Mouse (Mus musculus): Measurements from ENCODE around the gene BC052040. TPM values are rescaled to one million over a fixed set of nuclear protein-coding genes. Genes with fewer than 3 reads are reported as not detected.

BC052040 gene
- polyA plus RNA-seq, 1 experiment from 2014 or later: 9.6 TPM

DNA sequence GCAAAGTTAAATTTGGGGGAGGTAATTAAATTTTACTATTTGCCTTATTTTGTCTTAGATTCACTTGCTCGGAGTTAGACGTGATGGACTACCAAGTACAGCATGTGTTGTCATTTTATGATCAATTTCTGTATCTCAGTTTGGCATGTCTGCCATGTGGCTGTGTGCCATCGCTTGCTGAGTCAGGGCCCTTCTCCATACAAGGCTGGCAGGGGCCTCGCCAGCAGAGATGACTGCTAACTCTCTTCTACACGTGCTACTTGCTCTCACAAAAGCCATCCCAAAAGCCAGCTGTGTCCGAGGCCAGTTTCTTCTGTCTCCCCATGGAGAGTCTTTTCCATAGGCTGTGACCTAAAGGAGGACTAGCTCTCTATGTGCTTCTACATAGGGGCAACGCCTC, 160.5 kb downstream of the BC052040 start:
- H3K27me3 ChIP-seq: no peaks in the 10 kb centered on the region
- no peak overlapping the region for H3K9ac ChIP-seq
- ATAC-seq (ENCODE audit: insufficient number of reproducible peaks, low FRiP score, low TSS enrichment, low read depth): no peak
- no peaks in the 10 kb centered on the region for H3K36me3 ChIP-seq
- WGBS: 53% methylated on average over 7 of the region's 7 CpGs
- H3K4me2 ChIP-seq: no peak overlapping the region
- peaks cover 3% of the 10 kb centered on the region; the same call in 1 of the 2 replicates for H3K4me1 ChIP-seq
- H3K27ac ChIP-seq: no peak overlapping the region
- no peaks in the 10 kb centered on the region for H3K9me3 ChIP-seq
- H3K4me3 ChIP-seq: no peak overlapping the region

DNA sequence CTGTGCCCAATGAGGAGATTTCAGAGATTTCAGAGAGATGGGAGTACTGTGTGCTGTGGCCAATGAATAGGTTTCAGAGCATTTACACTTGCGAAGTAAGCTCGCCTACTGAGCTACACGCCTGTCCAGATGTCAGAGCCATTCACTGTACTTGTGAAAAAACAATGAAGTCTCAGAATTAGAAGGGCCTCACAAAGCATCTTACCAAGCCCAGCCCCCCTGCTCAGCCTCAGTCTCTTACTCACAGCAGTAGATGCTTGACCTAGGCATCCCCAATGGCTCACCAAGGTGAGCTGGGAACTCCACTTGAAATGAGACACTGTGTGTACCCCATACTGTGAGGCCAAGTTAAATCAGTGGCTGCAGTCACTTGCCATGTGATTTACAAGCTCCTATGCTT, 166.1 kb downstream of the BC052040 start:
- no peak overlapping the region for H3K9ac ChIP-seq
- H3K9me3 ChIP-seq: no peaks in the 10 kb centered on the region
- no peak overlapping the region for H3K27ac ChIP-seq
- 0 out of 2 replicates have a peak, but pooled peaks cover 7% of the 10 kb centered on the region for H3K4me1 ChIP-seq
- H3K27me3 ChIP-seq: no peaks in the 10 kb centered on the region
- WGBS: 79% methylated on average over 3 of the region's 3 CpGs
- H3K36me3 ChIP-seq: no peaks in the 10 kb centered on the region
- H3K4me2 ChIP-seq: no peak overlapping the region
- no peak for ATAC-seq (ENCODE audit: insufficient number of reproducible peaks, low FRiP score, low TSS enrichment, low read depth)
- no peak overlapping the region for H3K4me3 ChIP-seq

DNA sequence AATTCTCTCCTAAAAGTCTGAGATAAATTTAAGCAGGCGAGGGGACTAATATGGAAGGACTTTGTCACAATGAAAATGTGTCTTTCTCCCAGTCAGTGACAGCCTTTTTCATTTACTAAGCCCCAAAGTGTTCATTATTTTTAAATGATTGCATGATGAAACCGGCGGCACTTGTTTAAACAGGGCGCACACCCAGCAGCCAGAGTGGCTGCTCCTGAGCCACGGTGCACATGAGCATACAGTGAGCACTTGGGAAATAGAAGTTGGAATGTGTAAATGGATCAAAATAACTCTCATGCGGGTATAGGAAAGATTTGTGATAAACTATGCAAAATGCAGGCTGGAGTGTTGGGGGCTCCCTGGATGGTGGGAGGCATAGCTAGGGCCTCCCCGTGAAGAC, 169.7 kb downstream of the BC052040 start:
- 50% methylated on average over 7 of the region's 7 CpGs for WGBS
- H3K4me2 ChIP-seq: no peak overlapping the region
- no peak overlapping the region for H3K27ac ChIP-seq
- H3K27me3 ChIP-seq: no peaks in the 10 kb centered on the region
- no peak overlapping the region for H3K9ac ChIP-seq
- 0 out of 2 replicates have a peak, but pooled peaks cover 7% of the 10 kb centered on the region for H3K4me1 ChIP-seq
- H3K9me3 ChIP-seq: no peaks in the 10 kb centered on the region
- no peak for ATAC-seq (ENCODE audit: insufficient number of reproducible peaks, low FRiP score, low TSS enrichment, low read depth)
- no peaks in the 10 kb centered on the region for H3K36me3 ChIP-seq
- no peak overlapping the region for H3K4me3 ChIP-seq

DNA sequence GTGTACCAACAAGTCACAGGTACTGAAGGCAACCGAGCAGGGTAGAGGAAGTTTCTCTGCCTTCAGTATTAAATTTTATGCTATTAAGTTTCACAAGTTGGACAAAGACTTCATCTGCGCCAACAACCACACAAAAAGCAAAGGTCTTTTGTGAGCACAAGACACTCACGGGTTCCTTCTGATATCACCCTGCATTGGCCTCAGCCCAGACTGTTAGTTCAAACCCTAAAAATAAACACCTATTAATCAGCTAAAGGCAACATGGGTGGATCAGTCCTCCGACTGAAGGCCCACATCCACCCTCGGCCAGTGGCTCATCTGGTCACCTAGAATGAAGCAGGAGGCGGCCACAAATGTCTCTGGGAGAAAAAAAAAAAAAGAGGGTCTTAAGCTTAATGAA, 176.2 kb downstream of the BC052040 start:
- Histone ChIP-seq H3K4me3 (no peak overlapping the region), H3K9ac (no peak overlapping the region), H3K36me3 (no peaks in the 10 kb centered on the region), H3K27me3 (no peaks in the 10 kb centered on the region), H3K9me3 (no peaks in the 10 kb centered on the region), H3K4me2 (no peak overlapping the region), H3K27ac (no peak overlapping the region), H3K4me1 (no peaks in the 10 kb centered on the region)
- no peak for ATAC-seq (ENCODE audit: insufficient number of reproducible peaks, low FRiP score, low TSS enrichment, low read depth)
- WGBS: 54% methylated on average over 6 of the region's 6 CpGs

DNA sequence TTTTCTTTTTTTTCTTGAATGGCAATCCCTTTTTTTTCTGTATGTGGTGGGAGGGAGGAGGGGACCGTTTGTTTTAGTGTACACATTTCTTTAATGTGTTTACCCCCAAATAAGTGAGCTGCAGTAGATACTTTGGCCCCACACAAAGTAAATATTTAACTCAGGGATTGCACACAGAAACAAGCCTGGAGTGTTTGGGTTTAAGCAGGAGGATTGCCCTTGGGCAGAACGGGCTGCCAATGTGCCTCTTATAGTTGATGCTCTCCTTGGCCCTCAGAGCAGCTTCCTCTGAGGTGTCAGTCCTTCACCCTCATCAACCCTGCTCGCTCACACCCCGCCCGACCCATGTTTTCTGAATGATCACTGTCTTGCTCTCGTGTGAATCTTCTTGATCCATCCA, 177.0 kb downstream of the BC052040 start:
- H3K36me3 ChIP-seq: no peaks in the 10 kb centered on the region
- H3K27ac ChIP-seq: no peak overlapping the region
- H3K27me3 ChIP-seq: no peaks in the 10 kb centered on the region
- WGBS: 70% methylated on average over 6 of the region's 6 CpGs
- no peak for ATAC-seq (ENCODE audit: insufficient number of reproducible peaks, low FRiP score, low TSS enrichment, low read depth)
- H3K4me1 ChIP-seq: no peaks in the 10 kb centered on the region
- no peak overlapping the region for H3K4me2 ChIP-seq
- no peak overlapping the region for H3K4me3 ChIP-seq
- no peaks in the 10 kb centered on the region for H3K9me3 ChIP-seq
- H3K9ac ChIP-seq: no peak overlapping the region

DNA sequence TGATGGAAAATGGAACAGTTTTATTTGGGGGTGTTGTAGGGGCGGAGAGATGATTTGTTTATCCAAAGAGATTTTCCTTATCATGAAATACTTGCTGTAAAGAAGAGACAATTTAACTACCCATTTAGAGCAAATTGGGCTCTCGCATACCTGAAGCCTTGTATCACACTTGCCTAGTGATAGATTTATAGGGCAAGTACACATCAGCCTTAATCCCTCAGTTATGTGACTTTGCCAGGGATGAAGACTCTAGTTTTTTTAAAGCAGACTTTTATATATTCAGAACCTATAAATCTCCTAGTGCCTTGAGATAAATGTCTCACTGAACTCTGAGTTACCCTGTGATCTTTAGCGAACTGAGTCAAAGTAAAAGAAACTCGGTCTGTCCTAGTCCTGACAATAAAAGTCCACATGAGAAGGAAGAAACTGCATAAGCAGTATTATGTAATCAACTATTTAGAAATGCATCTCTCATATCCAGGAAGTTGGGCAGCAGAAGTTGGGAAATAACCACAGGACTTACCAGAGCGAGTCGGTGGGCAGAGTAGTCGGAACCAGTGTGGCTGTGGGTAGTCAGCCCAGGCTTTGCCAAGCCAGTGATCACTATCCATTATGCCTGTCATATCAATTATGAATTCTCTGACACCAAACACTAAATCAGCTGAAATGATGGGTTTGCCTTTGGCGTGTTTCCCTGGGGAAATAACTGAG, 183.2 kb downstream of the BC052040 start:
- Histone ChIP-seq H3K36me3 (no peaks in the 10 kb centered on the region), H3K9ac (no peak overlapping the region), H3K4me1 (no peaks in the 10 kb centered on the region), H3K27ac (no peak overlapping the region), H3K27me3 (no peaks in the 10 kb centered on the region), H3K4me2 (no peak overlapping the region), H3K9me3 (no peaks in the 10 kb centered on the region), H3K4me3 (no peak overlapping the region)
- WGBS: 55% methylated on average over 8 of the region's 8 CpGs
- no peak for ATAC-seq (ENCODE audit: insufficient number of reproducible peaks, low FRiP score, low TSS enrichment, low read depth)

DNA sequence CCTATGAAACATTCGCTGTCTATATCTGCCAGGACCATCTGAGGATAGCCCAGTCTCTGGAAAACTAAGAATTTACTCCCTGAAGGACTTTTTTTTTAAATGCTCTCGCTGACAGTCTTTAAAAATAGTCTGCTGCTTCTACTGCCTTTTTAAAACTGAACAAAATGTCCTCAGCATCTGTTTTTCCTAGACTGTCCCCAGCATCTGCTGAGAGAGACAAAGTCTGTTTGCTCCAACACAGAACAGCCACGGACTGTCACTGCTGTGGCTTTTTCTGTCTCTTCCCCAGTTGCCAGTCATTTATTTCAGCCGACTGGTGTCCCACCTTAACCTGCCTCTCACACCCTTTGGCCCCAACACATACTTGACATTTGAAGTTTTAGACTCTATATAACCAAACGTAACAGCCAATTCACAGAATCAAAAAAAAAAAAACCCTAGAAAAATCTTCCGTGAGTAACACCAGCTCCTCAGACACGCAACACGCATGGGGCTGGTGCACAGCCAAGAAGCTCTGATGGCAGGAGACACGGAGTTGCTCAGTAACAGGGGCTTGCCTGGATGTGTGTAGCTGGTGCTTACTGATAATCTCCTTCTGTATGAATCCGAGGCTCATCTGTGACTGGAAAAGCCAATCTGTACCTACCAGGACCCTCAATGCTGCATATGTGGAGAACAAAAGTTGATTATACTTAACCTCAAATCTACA, 188.2 kb downstream of the BC052040 start:
- H3K4me1 ChIP-seq: no peaks in the 10 kb centered on the region
- no peak overlapping the region for H3K9ac ChIP-seq
- no peak overlapping the region for H3K27ac ChIP-seq
- H3K4me3 ChIP-seq: no peak overlapping the region
- H3K36me3 ChIP-seq: no peaks in the 10 kb centered on the region
- 86% methylated on average over 10 of the region's 10 CpGs for WGBS
- ATAC-seq (ENCODE audit: insufficient number of reproducible peaks, low FRiP score, low TSS enrichment, low read depth): no peak
- no peaks in the 10 kb centered on the region for H3K27me3 ChIP-seq
- H3K4me2 ChIP-seq: no peak overlapping the region
- H3K9me3 ChIP-seq: no peaks in the 10 kb centered on the region

DNA sequence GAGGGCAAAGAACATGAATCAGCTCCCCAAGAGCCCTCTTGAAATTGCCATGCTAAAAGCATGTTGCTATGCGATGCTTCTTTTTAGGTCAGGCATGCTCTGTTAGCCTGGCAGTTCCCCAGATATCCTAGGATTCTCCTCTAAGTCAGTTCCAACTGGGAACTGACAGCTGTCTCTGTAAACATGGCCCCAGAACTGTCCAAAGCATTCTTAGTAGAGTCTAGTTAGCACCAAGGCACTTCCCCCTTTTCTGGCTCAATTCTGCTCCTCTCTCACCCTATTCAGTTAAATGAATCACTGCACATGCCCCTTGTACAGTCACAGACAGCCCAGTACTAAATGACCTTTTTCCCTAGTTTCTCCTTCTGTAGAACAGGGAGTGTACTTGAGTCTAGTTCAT, 191.2 kb downstream of the BC052040 start:
- Histone ChIP-seq H3K4me2 (no peak overlapping the region), H3K4me1 (peaks cover 18% of the 10 kb centered on the region), H3K4me3 (no peak overlapping the region), H3K27ac (no peak overlapping the region), H3K9me3 (no peaks in the 10 kb centered on the region), H3K9ac (no peak overlapping the region), H3K36me3 (no peaks in the 10 kb centered on the region), H3K27me3 (no peaks in the 10 kb centered on the region)
- WGBS: 85% methylated on average over 1 of the region's 1 CpGs
- no peak for ATAC-seq (ENCODE audit: insufficient number of reproducible peaks, low FRiP score, low TSS enrichment, low read depth)

DNA sequence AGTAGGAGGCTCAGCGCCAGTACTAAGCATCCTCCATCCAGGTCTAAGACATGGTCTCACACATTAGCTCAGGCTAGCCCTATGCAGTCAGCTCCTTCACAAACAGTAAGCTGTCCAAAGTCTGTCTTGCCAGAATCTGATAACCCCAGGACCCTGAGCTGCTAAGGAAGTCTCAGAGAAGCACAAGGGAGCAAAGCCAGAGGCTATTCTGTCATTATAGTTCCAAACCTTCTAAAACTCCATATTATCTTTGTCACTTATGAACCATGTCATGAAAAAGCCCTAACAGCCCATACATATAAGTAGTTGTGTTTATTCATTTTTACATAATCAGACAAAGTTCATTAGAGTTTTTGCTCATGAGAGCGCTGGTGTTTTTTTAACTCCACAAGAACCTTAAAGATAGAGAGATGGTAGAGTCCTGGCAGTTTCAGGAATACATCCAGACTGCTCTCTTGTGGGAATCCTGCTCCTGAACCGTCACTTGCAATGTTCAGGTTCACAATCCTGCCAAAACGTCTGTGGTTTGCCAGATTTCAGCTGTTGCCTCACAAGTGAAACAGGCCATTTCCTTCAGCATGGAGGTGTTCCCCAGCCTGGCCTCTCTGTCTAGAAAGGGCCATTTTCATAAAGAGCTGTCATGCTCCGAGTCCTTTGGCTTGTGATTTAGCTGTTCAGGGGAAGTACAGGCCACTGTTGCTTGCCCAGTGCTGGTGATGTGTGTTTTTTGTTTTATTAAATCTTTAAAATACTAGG, 192.8 kb downstream of the BC052040 start:
- Histone ChIP-seq H3K4me3 (no peak overlapping the region), H3K4me2 (no peak overlapping the region), H3K36me3 (no peaks in the 10 kb centered on the region), H3K27ac (no peak overlapping the region), H3K27me3 (no peaks in the 10 kb centered on the region), H3K9ac (no peak overlapping the region), H3K9me3 (no peaks in the 10 kb centered on the region), H3K4me1 (peaks cover 18% of the 10 kb centered on the region)
- 48% methylated on average over 5 of the region's 5 CpGs for WGBS
- no peak for ATAC-seq (ENCODE audit: insufficient number of reproducible peaks, low FRiP score, low TSS enrichment, low read depth)

DNA sequence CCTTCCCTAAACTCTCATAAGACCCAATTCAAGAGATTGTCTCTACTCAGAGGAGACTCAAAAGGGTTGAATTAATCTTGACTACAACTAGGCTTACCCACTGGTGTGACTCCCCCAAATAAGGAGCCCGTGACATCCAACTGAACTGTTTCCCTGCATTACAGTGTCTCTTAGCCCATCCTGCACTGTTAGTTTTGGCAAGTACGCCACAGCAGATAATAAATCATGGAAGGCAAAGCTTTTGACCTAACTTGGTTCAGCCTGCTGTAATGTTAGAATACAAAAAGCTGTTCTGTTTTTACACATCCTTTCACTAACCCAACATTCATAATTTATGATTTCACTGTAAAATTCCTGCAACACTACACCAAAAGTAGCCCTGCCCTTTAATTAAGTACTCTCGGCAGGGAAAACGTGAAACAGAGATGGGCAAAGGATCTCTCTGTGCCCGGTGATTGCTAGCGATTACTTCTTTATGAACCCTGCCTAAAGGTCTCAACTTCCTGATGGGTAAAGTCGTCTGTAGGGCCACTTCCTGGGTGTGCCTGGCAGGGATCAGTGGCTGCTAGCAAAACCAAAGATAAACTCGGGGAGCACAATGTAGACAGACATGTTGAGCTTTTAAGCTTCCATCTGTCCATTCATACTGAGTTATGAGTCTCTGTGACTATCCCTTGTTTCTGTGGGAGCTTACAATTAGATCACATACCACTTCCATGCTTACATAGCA, 194.1 kb downstream of the BC052040 start:
- no peak for ATAC-seq (ENCODE audit: insufficient number of reproducible peaks, low FRiP score, low TSS enrichment, low read depth)
- H3K4me2 ChIP-seq: no peak overlapping the region
- H3K36me3 ChIP-seq: no peaks in the 10 kb centered on the region
- no peaks in the 10 kb centered on the region for H3K9me3 ChIP-seq
- H3K9ac ChIP-seq: no peak overlapping the region
- peaks cover 18% of the 10 kb centered on the region for H3K4me1 ChIP-seq
- WGBS: 23% methylated on average over 8 of the region's 8 CpGs
- no peak overlapping the region for H3K4me3 ChIP-seq
- no peaks in the 10 kb centered on the region for H3K27me3 ChIP-seq
- H3K27ac ChIP-seq: peak overlapping the region; percentile 23; the same call in 1 of the 2 replicates

DNA sequence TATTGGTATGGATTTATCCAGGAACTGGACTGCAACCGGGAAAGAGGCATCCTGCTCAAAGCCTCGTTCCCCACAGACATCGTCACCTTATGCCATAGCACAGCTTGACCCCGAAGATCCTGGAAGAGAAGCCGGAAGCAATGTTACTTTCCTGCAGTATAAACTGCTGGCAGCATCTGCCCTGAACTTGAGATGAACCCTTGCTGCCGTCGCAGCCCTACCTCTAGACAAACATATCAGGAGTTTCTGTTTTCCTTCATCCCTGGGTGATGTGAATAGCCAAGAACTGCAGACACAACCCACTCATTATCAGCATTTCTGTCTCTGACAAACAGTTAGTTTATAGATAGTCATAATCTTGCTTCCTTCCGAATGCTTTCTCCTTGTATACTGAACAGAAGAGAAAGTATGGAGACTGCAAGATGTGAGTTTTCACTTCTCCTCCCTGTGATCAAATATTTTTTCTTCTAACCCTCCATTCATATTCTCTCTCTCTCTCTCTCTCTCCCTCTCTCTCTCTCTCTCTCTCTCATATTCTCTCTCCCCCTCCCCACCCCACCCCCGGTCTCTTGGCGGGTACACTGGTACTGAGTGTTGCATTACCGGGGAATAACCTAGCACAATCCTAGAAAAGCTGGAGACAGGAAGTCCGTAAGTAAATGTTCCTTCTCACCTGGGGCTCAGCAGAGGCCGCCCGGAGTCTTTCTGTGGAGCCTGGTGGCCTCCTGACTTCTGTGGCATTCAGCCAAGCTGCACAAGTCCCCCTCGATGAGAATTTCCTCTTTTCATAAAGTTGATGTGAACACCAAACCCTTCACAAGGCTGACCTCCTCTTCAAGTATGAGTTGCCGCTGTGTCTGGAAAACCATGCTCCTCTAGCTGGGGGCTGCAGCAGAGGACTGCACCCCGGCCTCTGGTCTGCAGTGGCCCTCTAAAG, 195.7 kb downstream of the BC052040 start:
- Histone ChIP-seq H3K4me2 (no peak overlapping the region), H3K36me3 (no peaks in the 10 kb centered on the region), H3K9ac (no peak overlapping the region), H3K9me3 (no peaks in the 10 kb centered on the region), H3K4me1 (peaks cover 18% of the 10 kb centered on the region), H3K27ac (no peak overlapping the region), H3K27me3 (no peaks in the 10 kb centered on the region), H3K4me3 (no peak overlapping the region)
- 38% methylated on average over 17 of the region's 17 CpGs for WGBS
- ATAC-seq (ENCODE audit: insufficient number of reproducible peaks, low FRiP score, low TSS enrichment, low read depth): no peak

Data from limb, embryonic 15.5 days (tissue).